Mouse (Mus musculus): Measurements from ENCODE around the gene Tnfrsf25. TPM values are rescaled to one million over a fixed set of nuclear protein-coding genes. Genes with fewer than 3 reads are reported as not detected.

The Tnfrsf25 gene
- polyA plus RNA-seq, 1 experiment from 2014 or later, result 44.1 TPM

DNA sequence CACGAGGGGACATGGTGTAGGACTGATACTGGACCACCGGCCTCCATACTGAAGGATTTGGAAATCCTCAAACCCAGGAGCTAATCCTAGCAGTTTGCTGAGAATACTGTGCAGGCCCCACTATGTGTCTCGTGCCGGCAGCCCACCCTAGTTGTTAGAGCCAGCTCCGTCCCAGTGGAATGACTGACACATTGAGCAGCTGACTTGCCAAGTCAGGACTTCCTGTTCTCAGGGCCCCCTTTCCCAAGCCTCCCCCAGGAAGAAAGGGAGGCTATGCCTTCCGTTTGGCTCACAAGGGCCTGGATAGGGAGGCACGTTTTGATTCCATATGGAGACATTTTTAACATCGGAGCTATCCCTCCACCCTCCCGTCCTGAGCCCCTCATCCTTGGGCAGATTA, 25.5 kb upstream of the Tnfrsf25 start:
- DNase-seq (ENCODE audit: low spot score), result no peak

GRCm38 (mm10) chr4:152092751-152093293, 22.9 kb upstream of the Tnfrsf25 start:
- DNase-seq (ENCODE audit: low spot score), result no peak

- no peak for DNase-seq (ENCODE audit: low spot score)
These were observed 21.5 kb upstream of the Tnfrsf25 start for GRCm38 (mm10) chr4:152094233-152094632.

GRCm38 (mm10) chr4:152095937-152096910, 19.5 kb upstream of the Tnfrsf25 start:
- peak; percentile 71 for DNase-seq (ENCODE audit: low spot score)

GRCm38 (mm10) chr4:152096927-152097326, 18.8 kb upstream of the Tnfrsf25 start:
- no peak for DNase-seq (ENCODE audit: low spot score)

- no peak for DNase-seq (ENCODE audit: low spot score)
These were observed 17.6 kb upstream of the Tnfrsf25 start for GRCm38 (mm10) chr4:152097911-152098799.

DNA sequence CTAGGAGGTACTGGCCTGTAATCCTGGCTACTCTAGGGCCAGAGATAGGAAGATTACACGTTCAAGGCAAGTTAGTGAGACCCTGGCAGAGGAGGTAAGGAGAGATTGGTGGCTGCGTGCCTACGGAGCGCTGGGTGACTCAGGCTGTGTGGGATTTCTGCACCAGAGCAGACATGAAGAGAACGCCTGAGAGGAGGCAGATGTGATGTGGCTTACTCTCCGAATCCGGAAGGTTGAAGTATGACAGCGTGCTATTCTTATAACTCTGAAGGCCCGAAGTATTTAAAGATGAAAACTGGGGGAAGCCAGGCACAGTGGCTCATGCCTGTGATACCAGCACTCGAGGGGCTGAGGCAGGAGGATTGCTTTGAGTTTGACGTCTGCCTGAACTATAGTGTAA, 15.2 kb upstream of the Tnfrsf25 start:
- no peak for DNase-seq (ENCODE audit: low spot score)

DNA sequence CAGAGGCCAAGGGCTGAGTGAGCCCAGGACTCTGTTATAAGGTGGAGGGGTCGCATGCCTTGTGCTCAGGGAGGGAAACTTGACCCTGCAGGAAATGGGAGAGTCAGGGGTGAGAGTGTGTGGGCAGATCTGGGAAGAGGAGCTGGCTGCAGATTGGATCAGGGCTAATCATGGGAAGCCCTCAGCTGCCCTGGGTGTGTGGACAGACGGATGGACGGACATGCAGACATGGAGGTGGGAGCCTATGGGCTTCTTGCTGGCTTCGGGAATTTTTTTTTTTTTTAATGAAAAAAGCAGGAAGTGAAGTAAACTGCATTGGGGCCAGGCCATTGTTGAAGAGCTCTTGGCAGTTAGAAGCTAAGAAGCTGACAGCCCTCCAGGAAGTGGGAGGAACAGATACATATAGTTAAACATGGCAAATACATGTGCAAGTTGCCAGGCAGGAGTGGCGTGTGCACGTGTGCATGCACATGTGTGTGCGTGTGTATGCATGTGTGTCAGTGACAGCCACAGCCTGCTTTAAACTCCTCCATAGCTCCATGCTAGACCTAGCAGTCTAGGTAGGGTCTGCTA, 14.6 kb upstream of the Tnfrsf25 start:
- no peak for DNase-seq (ENCODE audit: low spot score)

GRCm38 (mm10) chr4:152101921-152102320, 13.8 kb upstream of the Tnfrsf25 start:
- no peak for DNase-seq (ENCODE audit: low spot score)

DNA sequence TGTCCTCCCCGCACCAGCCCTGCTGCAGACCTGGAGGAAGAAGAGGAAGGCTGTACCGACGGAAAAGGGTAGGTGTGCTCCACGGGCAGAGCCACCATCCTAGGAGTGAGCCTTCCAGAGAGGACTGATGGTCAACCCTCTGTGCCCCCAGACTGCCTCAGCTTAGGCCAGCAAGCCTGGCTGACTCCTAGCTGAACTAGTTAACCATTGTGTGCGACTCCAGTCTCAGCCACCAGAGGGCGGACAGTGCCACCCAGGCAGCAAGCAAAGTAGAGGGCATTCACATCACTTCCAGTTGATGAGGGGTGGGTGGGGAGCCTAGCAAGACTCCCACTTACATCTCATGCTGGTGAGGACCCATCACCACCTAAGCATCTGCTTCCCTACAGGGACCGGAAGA, 12.7 kb upstream of the Tnfrsf25 start:
- peak; percentile 77 for DNase-seq (ENCODE audit: low spot score)

DNA sequence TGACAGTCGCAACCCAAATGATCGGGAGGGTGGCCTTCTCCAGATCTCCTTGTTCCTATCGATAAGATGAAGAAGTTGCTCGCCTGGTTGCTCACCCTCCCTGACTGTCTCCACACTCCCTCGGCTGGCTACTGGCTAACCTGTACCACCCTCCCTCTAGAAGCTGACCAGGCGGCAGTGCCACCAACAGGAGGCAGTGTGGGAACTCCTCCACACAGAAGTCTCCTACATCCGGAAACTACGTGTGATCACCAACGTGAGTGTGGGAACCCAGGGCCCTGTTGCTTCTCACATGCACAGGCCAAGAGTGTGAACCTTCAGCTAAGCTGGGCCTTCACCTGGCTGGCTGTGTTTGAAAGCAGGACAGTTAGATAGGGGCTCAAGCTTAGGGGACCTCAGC, 9.0 kb upstream of the Tnfrsf25 start:
- no peak for DNase-seq (ENCODE audit: low spot score)

GRCm38 (mm10) chr4:152107493-152107892, 8.2 kb upstream of the Tnfrsf25 start:
- DNase-seq (ENCODE audit: low spot score), result peak; percentile 55

DNA sequence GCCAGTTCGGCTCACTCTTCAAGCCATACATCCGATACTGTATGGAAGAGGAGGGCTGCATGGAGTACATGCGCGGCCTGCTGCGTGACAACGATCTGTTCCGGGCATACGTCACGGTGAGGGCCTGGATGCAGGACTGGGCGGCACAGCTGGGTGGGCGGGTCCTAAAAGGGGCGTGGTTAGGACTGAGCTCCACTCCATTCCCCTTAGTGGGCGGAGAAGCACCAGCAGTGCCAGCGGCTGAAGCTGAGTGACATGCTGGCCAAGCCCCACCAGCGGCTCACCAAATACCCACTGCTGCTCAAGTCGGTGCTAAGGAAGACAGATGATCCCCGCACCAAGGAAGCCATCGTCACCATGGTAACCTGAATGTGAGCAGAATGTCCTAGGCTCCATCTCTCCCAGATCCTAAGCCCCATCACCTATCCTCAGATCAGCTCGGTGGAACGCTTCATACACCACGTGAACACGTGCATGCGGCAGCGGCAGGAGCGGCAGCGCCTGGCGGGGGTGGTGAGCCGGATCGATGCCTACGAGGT, 7.7 kb upstream of the Tnfrsf25 start:
- DNase-seq (ENCODE audit: low spot score), result no peak

DNA sequence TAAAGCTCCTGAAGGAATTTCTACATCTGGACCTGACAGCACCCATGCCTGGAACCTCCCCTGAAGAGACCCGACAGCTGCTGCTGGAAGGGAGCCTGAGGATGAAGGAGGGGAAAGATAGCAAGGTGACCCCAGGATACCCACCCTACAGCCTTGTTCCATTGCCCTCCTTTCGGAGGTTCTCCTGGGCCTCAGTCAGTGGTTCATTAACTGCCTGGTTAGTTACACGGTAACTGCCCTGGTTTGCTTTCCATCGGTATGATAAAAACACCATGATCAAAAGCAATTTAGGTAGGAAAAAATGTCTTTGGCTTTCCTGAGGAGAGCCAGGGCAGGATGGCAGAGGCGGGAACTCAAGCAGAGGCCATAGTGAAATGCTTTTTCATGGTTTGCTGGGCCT, 7.1 kb upstream of the Tnfrsf25 start:
- no peak for DNase-seq (ENCODE audit: low spot score)

- no peak for DNase-seq (ENCODE audit: low spot score)
These were observed 6.2 kb upstream of the Tnfrsf25 start for GRCm38 (mm10) chr4:152109509-152109908.

DNA sequence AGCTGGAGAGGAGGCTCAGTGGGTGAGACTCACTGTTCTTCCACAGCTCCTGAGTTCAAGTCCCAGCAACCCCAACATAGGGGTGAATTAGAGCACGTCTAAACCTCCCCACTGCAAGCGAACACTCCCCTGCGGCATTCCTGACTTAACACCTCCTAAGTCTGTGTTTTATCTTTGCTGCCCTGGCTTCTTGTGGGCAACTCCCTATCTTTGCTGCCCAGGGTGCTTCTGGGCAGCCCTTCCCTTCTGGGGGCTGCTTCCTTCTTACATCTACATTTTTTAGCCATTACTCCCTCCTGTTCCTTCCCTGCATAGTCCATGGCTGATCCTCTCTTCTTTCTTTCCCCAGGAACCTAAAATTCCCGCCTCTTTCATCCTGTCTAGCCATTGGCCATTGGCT, 5.0 kb upstream of the Tnfrsf25 start:
- DNase-seq (ENCODE audit: low spot score), result no peak

GRCm38 (mm10) chr4:152112329-152112728, 3.4 kb upstream of the Tnfrsf25 start:
- DNase-seq (ENCODE audit: low spot score), result no peak

DNA sequence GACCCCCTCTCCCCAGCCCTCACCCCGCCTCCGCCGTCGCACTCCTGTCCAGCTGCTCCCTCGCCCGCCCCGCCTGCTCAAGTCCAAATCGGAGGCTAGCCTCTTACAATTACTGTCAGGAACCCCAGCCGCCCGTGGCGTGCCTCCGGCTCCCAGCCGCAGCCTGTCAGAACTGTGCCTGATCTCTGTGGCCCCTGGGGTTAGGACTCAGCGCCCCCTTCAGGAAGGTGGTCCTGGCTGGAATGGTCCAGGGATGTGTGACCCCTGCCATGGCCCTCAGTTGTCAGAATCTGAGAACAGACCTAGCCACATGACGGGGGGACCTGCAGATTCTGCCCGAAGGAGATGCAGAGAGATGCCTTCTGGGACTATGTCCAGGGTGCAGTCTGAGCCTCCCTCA, 1.7 kb upstream of the Tnfrsf25 start:
- DNase-seq (ENCODE audit: low spot score), result no peak

- DNase-seq (ENCODE audit: low spot score), result no peak
These were observed 1.8 kb downstream of the Tnfrsf25 start for GRCm38 (mm10) chr4:152117538-152117937.

DNA sequence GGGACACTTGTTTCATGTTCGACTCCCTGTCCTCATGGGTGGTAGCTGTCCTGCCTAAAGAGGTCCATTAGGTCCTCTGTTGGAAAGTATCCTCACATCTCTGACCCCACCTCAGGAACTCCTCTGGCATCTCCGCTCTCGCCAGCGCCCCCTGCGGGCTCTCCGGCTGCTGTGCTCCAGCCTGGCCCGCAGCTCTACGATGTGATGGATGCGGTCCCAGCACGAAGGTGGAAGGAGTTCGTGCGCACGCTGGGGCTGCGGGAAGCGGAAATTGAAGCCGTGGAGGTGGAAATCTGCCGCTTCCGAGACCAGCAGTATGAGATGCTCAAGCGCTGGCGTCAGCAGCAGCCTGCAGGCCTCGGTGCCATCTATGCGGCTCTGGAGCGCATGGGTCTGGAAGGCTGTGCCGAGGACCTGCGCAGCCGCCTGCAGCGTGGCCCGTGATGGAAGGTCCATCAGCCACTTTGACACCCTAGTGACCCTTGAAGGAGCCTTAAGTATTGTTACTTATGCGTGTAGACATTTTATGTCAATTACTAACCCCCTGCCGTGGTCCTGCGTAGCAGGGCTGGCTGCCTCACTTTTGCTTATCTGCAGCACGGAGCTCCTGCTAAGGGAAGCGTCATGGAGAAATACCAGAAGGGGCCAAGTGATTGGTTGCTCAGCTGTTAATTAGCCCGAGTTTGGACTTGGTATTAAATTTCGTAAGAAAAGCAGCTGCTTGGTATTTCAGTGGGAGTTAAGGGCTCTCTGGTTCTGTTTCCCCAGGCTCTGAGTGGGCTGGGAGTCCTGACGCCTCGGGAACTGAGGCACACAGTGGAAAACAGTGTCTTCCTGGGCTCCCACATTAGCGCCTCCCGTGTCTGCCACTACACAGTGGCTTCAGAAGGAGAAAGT, 3.9 kb downstream of the Tnfrsf25 start:
- peak; percentile 64 for DNase-seq (ENCODE audit: low spot score)

All from thymus, postnatal 0 days (tissue).